Mouse (Mus musculus): ENCODE results near the gene Gpc5. TPM values are rescaled to one million over a fixed set of nuclear protein-coding genes. Genes with fewer than 3 reads are reported as not detected.

Gene Gpc5
- 0.87 TPM for polyA plus RNA-seq (2014; fragmentation: Illumina TruSeq; extraction: RNeasy Lipid Tissue Mini Kit (QIAGEN cat#74804); ENCODE audit: low read depth, low replicate concordance)

GRCm38 (mm10) chr14:115092081-115092480 is at the start of gene Gpc5:
TSS of gene Gpc5 (plus strand) at chr14:115092215.

